Mouse (Mus musculus) embryo, embryonic 10.5 days (tissue): ENCODE measurements at regions not wholly inside any gene's neighbourhood (a gene's known extent, or its start where the extent isn't known, plus 50 kb on each side); places are given as distances from the start of the nearest gene placed in this dataset.

Experiments used
- DNase-seq: peaks from one replicate; pipeline ENCODE4 v3.0.0-alpha.2; 2015; ENCODE audit warnings: low spot score

DNA sequence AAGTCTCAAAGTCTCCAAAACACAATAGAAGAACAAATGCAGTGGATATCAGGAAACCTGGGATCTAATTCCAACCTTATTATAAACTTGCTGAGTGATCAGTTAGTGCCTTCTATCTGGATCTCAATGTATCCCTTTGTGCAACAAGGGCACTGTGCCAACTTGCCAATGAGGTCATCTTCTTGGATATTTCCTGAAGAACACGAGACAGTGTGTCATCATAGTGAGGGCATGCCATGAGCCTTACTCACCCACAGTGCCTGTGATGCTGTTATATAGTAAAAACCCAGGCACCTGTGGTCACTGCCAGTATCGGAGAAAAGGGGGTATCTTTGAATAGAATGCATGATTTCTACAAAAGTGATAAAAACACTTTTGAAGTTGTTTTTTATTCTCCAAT lies 60.2 kb upstream of the Cd34 start:
- no peak for DNase-seq

DNA sequence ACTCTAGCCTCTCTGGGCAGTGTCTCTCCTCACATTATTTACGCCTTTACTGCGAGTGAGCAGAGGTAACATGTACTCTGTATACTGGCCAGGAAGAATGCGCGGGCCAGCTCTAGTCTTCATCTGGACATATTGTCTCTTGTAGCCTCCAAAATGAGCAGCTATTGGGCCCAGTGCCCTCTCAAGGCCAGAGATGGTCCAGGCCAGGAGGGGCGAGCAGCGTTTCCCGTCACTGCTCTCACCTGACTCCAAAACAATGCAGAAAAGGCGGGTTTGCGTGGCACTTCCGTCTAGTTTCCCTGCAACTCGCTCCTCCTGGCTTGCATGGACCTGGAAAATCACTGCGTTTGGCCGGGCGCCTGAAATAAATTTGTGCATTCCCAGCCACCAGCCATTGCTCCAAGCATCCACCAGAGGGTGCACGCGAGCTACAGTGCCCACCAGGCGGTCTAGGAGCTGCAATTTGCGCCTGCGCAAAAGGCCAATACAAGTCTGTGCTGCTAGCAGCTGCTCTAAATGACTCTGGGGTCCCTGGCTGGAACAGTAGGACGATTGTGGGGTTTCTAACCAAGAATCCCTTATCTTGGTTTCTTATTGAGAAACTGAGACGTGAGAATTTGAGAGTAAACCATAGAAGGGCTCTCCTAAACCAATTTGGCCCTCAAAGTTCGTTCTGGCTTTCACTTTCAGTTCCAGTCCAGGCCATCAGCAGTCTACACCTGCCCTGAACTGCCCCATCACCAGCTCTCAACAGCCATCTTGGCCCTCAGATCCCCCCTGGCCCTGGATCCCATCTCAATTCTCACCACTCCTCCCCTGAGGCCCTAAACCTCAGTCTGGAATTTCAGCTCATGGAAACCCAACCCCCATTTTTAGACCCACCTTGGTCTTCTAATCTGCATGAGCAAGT lies 59.0 kb upstream of the Cd34 start:
- DNase-seq, result peak; percentile 95

- no peak for DNase-seq
Observed at GRCm38 (mm10) chr1:194881556-194882223, 56.9 kb upstream of the Cd34 start.

GRCm38 (mm10) chr1:194885071-194885686 lies 53.4 kb upstream of the Cd34 start:
- no peak for DNase-seq

DNA sequence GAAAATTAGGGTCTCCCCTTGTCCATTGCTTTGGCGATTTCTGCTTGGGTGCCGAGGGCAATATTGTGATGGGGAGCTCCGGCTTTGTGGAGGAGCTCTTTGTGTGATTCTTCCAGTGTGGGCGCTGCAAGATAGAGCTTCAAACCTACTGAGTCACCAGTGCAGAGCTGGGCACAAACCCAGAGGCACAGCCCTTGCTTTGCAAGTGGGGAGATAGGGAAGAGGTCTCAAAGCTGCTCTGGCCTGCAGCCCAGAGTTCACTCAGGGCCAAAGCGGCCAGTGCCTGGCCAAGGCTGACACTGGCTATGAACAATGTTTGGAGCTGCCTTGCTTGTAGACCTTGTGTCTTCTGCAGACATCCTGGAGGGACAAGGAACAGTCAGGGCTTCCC lies 52.9 kb upstream of the Cd34 start:
- DNase-seq, result no peak
